Mouse (Mus musculus) liver, embryonic 11.5 days (tissue): ENCODE measurements around the gene 4933406M09Rik. TPM values are rescaled to one million over a fixed set of nuclear protein-coding genes. Genes with fewer than 3 reads are reported as not detected.

Source experiments
- ATAC-seq: fragments of 200-750 bp; cut with Nextera tagmentation; replicated peaks from 2 replicates; pipeline ENCODE4 v1.8.0; 2017; ENCODE audit warnings: moderate number of reproducible peaks, mild to moderate bottlenecking, moderate TSS enrichment, moderate library complexity; ENCODE audit not compliant: low FRiP score
- DNase-seq: peaks from one replicate; pipeline ENCODE4 v3.0.0-alpha.2; 2017; ENCODE audit warnings: low spot score
- H3K27ac ChIP-seq: fragments of 300-500 bp; sonication (generic); 2 replicates; pipeline ENCODE4 v1.5.1; 2014; ENCODE audit warnings: mild to moderate bottlenecking, low read depth, low read length, control low read depth
- H3K27me3 ChIP-seq: fragments of 300-500 bp; sonication (generic); replicated peaks from 2 replicates; pipeline ENCODE4 v1.6.1; 2014; ENCODE audit warnings: low read length, mixed read lengths; ENCODE audit not compliant: control insufficient read depth, insufficient read depth
- H3K36me3 ChIP-seq: fragments of 300-500 bp; sonication (generic); 2 replicates; pipeline ENCODE4 v1.6.1; 2014; ENCODE audit warnings: mild to moderate bottlenecking, low read length, moderate library complexity, mixed read lengths; ENCODE audit not compliant: control insufficient read depth, insufficient read depth
- H3K4me1 ChIP-seq: fragments of 300-500 bp; sonication (generic); replicated peaks from 2 replicates; pipeline ENCODE4 v1.6.1; 2014; ENCODE audit warnings: low read length, mixed read lengths; ENCODE audit not compliant: control insufficient read depth, insufficient read depth
- H3K4me2 ChIP-seq: fragments of 300-500 bp; sonication (generic); 2 replicates; pipeline ENCODE4 v1.6.1; 2014; ENCODE audit warnings: mild to moderate bottlenecking, control low read depth, moderate library complexity
- H3K4me3 ChIP-seq: fragments of 300-500 bp; sonication (generic); 2 replicates; pipeline ENCODE4 v1.5.1; 2014; ENCODE audit warnings: low read depth, low read length, control low read depth
- H3K9ac ChIP-seq: fragments of 300-500 bp; sonication (generic); 2 replicates; pipeline ENCODE4 v1.6.1; 2014; ENCODE audit warnings: low read depth, low read length, control low read depth
- H3K9me3 ChIP-seq: fragments of 300-500 bp; sonication (generic); 2 replicates; pipeline ENCODE4 v1.6.1; 2016; ENCODE audit warnings: low read length, inconsistent platforms, mixed read lengths; ENCODE audit not compliant: control insufficient read depth
- WGBS: fragments of 180-500 bp; shearing (Covaris S2); extraction: QIAGEN DNeasy Blood & Tissue Kit; methylation state at CpG from one replicate; pipeline ENCODE4 v1.1.7; 2014; 5-methylcytosine and 5-hydroxymethylcytosine counted together
- polyA plus RNA-seq: library from polyadenylated mRNA; unstranded; fragments of >200 nt; fragmentation: Nextera tagmentation; extraction: Ambion mirVana; gene quantifications from 2 replicates; pipeline ENCODE4 v1.2.1, GENCODE M21; 2014

The 4933406M09Rik gene
- polyA plus RNA-seq, 1 experiment from 2014 or later, result not detected

DNA sequence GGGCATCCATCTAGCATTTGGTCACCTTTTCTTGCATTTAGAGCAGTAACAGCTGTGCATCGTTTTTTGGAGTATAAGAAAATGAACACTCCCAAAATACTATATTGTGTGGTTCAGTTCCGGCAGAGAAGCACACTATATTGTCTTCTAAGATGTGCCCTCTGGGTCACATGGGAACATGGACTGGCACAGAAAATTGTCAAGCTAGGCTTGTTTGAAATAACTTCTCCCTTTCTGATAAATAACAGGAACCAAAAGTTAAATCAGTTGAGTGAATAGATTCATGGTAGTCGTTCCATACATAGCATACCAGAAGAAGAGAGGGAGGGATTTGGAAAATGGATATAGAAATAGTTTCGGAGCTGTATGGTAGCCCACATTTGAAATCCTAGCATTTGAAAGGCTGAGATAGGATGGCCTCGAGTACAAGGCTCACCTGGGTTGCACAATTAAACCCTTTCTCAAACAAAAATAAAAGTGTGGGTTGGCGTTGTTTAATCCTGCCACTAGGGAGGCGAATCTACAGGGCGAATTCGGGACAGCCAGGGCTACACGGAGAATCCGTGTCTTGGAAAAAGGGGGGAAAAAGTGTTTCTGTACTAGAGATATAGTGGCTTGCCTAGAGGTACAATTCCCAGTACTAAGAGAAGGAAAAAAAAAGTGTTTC lies 28.9 kb downstream of the 4933406M09Rik start:
- peak overlapping the region; percentile 87 for H3K4me2 ChIP-seq
- H3K9me3 ChIP-seq, result no peaks in the 10 kb centered on the region
- peak overlapping the region; percentile 49 for H3K9ac ChIP-seq
- peak overlapping the region; percentile 90 for H3K27ac ChIP-seq
- peaks cover 11% of the 10 kb centered on the region for H3K36me3 ChIP-seq
- no peaks in the 10 kb centered on the region for H3K27me3 ChIP-seq
- ATAC-seq (peak; percentile 18), DNase-seq (no peak)
- WGBS, result 15% methylated on average over 11 of the region's 11 CpGs
- peak overlapping the region; percentile 97 for H3K4me3 ChIP-seq
- H3K4me1 ChIP-seq, result peaks cover 38% of the 10 kb centered on the region

- no peaks in the 10 kb centered on the region for H3K9me3 ChIP-seq
- H3K27ac ChIP-seq, result peak within 1 kb of the TSS; percentile 90
- peak within 1 kb of the TSS; percentile 86 for H3K9ac ChIP-seq
- H3K4me1 ChIP-seq, result peaks cover 44% of the 10 kb centered on the region
- ATAC-seq (peak; percentile 99), DNase-seq (peak; percentile 97)
- H3K27me3 ChIP-seq, result no peaks in the 10 kb centered on the region
- under 1% methylated on average over 72 of the region's 77 CpGs for WGBS
- H3K36me3 ChIP-seq, result peaks cover 10% of the 10 kb centered on the region
- peak within 1 kb of the TSS; percentile 97 for H3K4me3 ChIP-seq
- peak within 1 kb of the TSS; percentile 87 for H3K4me2 ChIP-seq
Measured at GRCm38 (mm10) chr1:134415168-134415831, 29.6 kb downstream of the 4933406M09Rik start, which contains the start of gene Adipor1. Gene Adipor1, plus strand, starts transcription at chr1:134415378.

GRCm38 (mm10) chr1:134418414-134418975 lies 32.8 kb downstream of the 4933406M09Rik start:
- Histone ChIP-seq H3K27ac (peak overlapping the region; percentile 42; the same call in 1 of the 2 replicates), H3K4me1 (peaks cover 67% of the 10 kb centered on the region), H3K9ac (no peak overlapping the region), H3K4me2 (peak overlapping the region; percentile 87), H3K9me3 (no peaks in the 10 kb centered on the region), H3K27me3 (no peaks in the 10 kb centered on the region), H3K36me3 (peaks cover 4% of the 10 kb centered on the region; the same call in 1 of the 2 replicates), H3K4me3 (no peak overlapping the region; the same call in 1 of the 2 replicates)
- WGBS, result 51% methylated on average over 2 of the region's 2 CpGs
- DNase-seq (no peak), ATAC-seq (no peak)

DNA sequence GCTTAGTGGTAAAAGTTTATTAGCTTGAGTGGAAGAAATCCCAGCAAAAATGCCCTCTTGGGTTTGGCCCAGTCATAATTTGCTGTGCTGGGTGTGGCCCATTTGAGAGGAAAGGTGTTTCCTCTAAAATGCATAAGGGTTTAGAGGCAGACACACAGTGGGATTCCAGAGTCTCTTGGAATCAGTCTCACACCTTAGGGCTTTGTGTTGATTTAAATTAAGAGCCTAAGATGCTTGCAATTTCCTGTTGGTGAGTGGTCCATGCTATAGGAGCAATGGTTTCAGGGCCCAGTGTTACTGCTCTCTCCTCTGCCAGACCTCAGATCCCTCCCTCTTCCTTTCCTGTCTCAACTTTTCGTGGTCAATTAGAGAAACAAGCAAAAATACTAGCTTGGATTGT lies 33.4 kb downstream of the 4933406M09Rik start:
- Histone ChIP-seq H3K4me3 (no peak overlapping the region), H3K27me3 (no peaks in the 10 kb centered on the region), H3K4me2 (peak overlapping the region; percentile 87), H3K36me3 (peaks cover 6% of the 10 kb centered on the region; the same call in 1 of the 2 replicates), H3K9me3 (no peaks in the 10 kb centered on the region), H3K4me1 (peaks cover 73% of the 10 kb centered on the region), H3K27ac (peak overlapping the region; percentile 25), H3K9ac (no peak overlapping the region)
- 33% methylated on average over 1 of the region's 1 CpGs for WGBS
- no peak for ATAC-seq
- no peak for DNase-seq

DNA sequence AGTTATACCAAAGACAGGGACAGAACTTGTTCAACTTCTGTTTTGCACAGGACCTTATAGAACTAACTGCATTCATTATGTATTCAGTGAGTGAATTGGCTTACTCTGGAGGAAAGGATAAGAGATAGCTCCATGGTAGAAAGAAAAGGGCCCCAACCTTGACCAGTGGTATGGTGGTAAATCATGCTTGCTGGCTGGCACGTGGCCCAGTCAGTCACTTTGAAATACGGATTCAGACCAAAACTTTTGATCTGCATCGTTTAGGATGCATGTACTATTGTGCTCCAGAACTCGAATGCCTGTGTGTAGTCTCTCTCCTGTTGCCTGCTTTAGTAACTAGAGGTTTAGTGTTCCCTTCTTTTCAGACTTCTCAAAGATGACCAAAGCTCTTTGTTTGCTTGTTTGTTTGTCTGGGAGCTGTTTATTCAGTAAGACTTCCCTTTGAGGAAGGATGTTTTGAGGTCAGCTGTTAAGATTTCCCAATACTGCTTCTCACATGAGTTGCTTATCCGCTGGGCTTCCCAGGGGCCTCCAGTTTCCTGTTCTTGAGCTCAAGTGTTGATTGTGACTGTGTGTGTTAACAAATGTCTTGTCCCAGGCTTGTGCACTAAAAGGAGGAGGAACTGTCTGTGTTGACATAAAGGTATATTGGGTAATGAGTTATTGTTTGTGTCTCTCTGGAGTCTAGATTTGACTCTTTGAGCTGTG lies 34.2 kb downstream of the 4933406M09Rik start:
- H3K36me3 ChIP-seq, result peaks cover 13% of the 10 kb centered on the region; the same call in 1 of the 2 replicates
- ATAC-seq (no peak), DNase-seq (no peak)
- H3K4me3 ChIP-seq, result no peak overlapping the region
- H3K27ac ChIP-seq, result peak overlapping the region; percentile 25
- peaks cover 71% of the 10 kb centered on the region for H3K4me1 ChIP-seq
- H3K27me3 ChIP-seq, result no peaks in the 10 kb centered on the region
- no peak overlapping the region for H3K9ac ChIP-seq
- 29% methylated on average over 5 of the region's 5 CpGs for WGBS
- H3K4me2 ChIP-seq, result peak overlapping the region; percentile 87
- no peaks in the 10 kb centered on the region for H3K9me3 ChIP-seq

- Histone ChIP-seq H3K27me3 (no peaks in the 10 kb centered on the region), H3K27ac (no peak overlapping the region), H3K4me2 (peak overlapping the region; percentile 6; the same call in 1 of the 2 replicates), H3K36me3 (peaks cover 45% of the 10 kb centered on the region), H3K4me1 (peaks cover 59% of the 10 kb centered on the region), H3K4me3 (no peak overlapping the region), H3K9ac (no peak overlapping the region), H3K9me3 (no peaks in the 10 kb centered on the region)
- ATAC-seq (peak; percentile 51; the same call in 1 of the 2 replicates), DNase-seq (no peak)
- 57% methylated on average over 10 of the region's 10 CpGs for WGBS
Measured at GRCm38 (mm10) chr1:134423911-134424310, 38.2 kb downstream of the 4933406M09Rik start.

- Histone ChIP-seq H3K27me3 (no peaks in the 10 kb centered on the region), H3K27ac (peak overlapping the region; percentile 54), H3K36me3 (peaks cover 55% of the 10 kb centered on the region), H3K9me3 (no peaks in the 10 kb centered on the region), H3K4me3 (no peak overlapping the region), H3K9ac (no peak overlapping the region), H3K4me2 (peak overlapping the region; percentile 34), H3K4me1 (peaks cover 36% of the 10 kb centered on the region)
- DNase-seq (peak; percentile 52), ATAC-seq (peak; percentile 100)
- 29% methylated on average over 5 of the region's 5 CpGs for WGBS
Measured at GRCm38 (mm10) chr1:134426289-134426688, 40.5 kb downstream of the 4933406M09Rik start.

DNA sequence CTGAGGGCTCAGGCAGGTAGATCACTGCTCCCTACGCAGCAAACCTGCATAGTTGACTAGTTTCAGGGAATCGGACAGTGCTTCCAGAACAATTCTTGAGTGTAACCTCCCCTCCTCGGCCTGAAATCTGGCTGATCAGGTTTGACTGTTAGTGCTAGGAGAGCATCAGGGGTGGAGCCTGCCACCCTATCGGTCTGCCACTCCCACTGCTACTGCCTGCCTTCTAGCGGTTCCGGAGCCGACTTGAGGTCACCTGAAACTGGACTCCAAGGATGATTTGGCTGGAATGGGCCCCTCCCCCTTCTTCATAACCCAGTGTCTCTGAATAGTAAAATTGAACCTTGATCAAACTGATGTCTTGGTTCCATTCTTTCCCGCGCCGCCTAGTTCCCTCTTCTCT lies 47.3 kb downstream of the 4933406M09Rik start:
- 83% methylated on average over 10 of the region's 10 CpGs for WGBS
- DNase-seq (no peak), ATAC-seq (no peak)
- Histone ChIP-seq H3K9me3 (no peaks in the 10 kb centered on the region), H3K27ac (no peak overlapping the region), H3K4me2 (no peak overlapping the region), H3K4me3 (no peak overlapping the region), H3K9ac (no peak overlapping the region), H3K4me1 (peaks cover 5% of the 10 kb centered on the region; the same call in 1 of the 2 replicates), H3K36me3 (peaks cover 35% of the 10 kb centered on the region), H3K27me3 (no peaks in the 10 kb centered on the region)
